Mouse (Mus musculus): Measurements from ENCODE around the gene Afap1l2. TPM values are rescaled to one million over a fixed set of nuclear protein-coding genes. Genes with fewer than 3 reads are reported as not detected.

Afap1l2 gene
- polyA plus RNA-seq, 1 experiment from 2014 or later: 6.9 TPM

DNA sequence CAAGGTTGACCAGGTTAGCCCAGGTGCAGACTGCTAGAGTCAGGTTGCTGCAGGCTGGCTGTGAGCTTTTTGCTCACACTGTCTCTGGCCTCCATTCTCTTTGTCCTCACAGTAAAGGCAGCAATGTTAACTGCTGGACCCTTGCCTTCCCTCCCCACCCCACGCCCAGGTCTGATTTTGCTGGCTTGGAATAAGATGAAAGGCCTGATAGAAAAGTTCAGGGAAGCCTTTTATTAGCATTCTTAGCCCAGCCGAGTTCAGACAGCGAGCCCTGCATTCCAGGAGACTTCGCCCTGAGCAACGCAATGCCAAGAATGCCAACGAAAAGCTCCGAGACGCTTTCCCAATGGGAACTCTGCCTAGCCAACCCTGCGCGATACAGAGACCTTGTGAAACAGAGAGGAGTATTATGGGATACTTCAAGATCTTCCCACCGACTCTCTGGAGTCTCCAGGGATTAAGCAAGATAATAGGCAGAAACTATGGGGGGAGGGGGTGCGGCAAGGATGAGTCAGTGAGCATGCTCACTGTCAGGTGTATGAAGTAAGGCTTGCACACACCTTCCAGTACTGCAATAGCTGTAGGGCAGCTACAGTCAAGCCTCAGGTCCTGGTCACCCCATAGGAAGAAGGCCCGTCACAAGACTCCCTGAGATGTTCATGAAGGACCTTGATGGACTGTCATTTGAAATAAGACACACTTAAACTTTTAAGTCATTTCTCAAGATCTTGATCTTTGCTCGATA is 17.5 kb downstream of the Afap1l2 start:
- ATAC-seq (ENCODE audit: low FRiP score, low read depth): peak; percentile 45

GRCm38 (mm10) chr19:56989171-56989570 is 18.9 kb downstream of the Afap1l2 start:
- WGBS: 84% methylated on average over 8 of the region's 8 CpGs
- Histone ChIP-seq H3K36me3 (no peaks in the 10 kb centered on the region), H3K27me3 (no peaks in the 10 kb centered on the region), H3K9me3 (no peaks in the 10 kb centered on the region), H3K4me1 (peaks cover 25% of the 10 kb centered on the region), H3K4me3 (no peak overlapping the region), H3K4me2 (replicated peaks) (no peak overlapping the region), H3K9ac (no peak overlapping the region), H3K27ac (no peak overlapping the region)
- ATAC-seq (ENCODE audit: low FRiP score, low read depth): no peak

More for the DNA sequence above, 17.5 kb downstream of the Afap1l2 start:
- Histone ChIP-seq H3K9me3 (no peaks in the 10 kb centered on the region), H3K27ac (peak overlapping the region; percentile 48; the same call in 1 of the 2 replicates), H3K36me3 (no peaks in the 10 kb centered on the region), H3K4me3 (no peak overlapping the region), H3K9ac (no peak overlapping the region), H3K4me1 (peaks cover 30% of the 10 kb centered on the region), H3K27me3 (no peaks in the 10 kb centered on the region), H3K4me2 (replicated peaks) (no peak overlapping the region)
- WGBS: 39% methylated on average over 14 of the region's 14 CpGs

GRCm38 (mm10) chr19:56984229-56984628 is 23.8 kb downstream of the Afap1l2 start:
- 54% methylated on average over 4 of the region's 4 CpGs for WGBS
- H3K27ac ChIP-seq: no peak overlapping the region
- no peak for ATAC-seq (ENCODE audit: low FRiP score, low read depth)

GRCm38 (mm10) chr19:56983757-56984156 is 24.3 kb downstream of the Afap1l2 start:
- WGBS: 69% methylated on average over 10 of the region's 10 CpGs
- H3K4me2 ChIP-seq (replicated peaks): no peak overlapping the region
- H3K36me3 ChIP-seq: no peaks in the 10 kb centered on the region
- peaks cover 4% of the 10 kb centered on the region for H3K4me1 ChIP-seq
- no peak overlapping the region for H3K4me3 ChIP-seq
- H3K27me3 ChIP-seq: no peaks in the 10 kb centered on the region
- H3K27ac ChIP-seq: no peak overlapping the region
- no peaks in the 10 kb centered on the region for H3K9me3 ChIP-seq
- no peak overlapping the region for H3K9ac ChIP-seq
- ATAC-seq (ENCODE audit: low FRiP score, low read depth): no peak

More at GRCm38 (mm10) chr19:56984229-56984628, 23.8 kb downstream of the Afap1l2 start:
- no peak overlapping the region for H3K4me3 ChIP-seq
- no peaks in the 10 kb centered on the region for H3K9me3 ChIP-seq
- no peaks in the 10 kb centered on the region for H3K27me3 ChIP-seq
- peaks cover 9% of the 10 kb centered on the region for H3K4me1 ChIP-seq
- no peak overlapping the region for H3K4me2 ChIP-seq (replicated peaks)
- H3K9ac ChIP-seq: no peak overlapping the region
- no peaks in the 10 kb centered on the region for H3K36me3 ChIP-seq

DNA sequence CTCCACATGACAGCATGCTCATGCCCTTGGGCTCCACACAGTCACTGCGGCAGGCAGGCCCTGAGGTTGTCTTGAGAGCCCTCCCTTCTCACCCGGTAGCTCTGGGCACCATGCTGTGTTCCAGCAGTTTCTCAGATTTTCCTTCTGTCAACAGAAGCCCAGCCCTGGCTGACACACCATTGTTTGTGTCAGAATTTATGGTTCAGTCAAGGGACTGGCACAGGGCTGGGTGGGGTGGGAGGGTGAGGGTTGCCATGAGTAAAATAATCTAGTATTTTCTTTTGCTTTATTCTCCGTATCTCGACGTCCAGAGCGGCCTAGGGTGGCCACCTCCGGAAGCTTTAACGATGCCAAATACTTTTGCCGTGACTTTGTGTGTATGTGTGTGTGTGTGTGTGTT is 26.3 kb downstream of the Afap1l2 start:
- Histone ChIP-seq H3K27ac (no peak overlapping the region), H3K4me2 (replicated peaks) (no peak overlapping the region), H3K9me3 (no peaks in the 10 kb centered on the region), H3K4me1 (no peaks in the 10 kb centered on the region; the same call in 1 of the 2 replicates), H3K9ac (no peak overlapping the region), H3K27me3 (no peaks in the 10 kb centered on the region), H3K36me3 (no peaks in the 10 kb centered on the region), H3K4me3 (no peak overlapping the region)
- ATAC-seq (ENCODE audit: low FRiP score, low read depth): no peak
- 69% methylated on average over 9 of the region's 9 CpGs for WGBS

DNA sequence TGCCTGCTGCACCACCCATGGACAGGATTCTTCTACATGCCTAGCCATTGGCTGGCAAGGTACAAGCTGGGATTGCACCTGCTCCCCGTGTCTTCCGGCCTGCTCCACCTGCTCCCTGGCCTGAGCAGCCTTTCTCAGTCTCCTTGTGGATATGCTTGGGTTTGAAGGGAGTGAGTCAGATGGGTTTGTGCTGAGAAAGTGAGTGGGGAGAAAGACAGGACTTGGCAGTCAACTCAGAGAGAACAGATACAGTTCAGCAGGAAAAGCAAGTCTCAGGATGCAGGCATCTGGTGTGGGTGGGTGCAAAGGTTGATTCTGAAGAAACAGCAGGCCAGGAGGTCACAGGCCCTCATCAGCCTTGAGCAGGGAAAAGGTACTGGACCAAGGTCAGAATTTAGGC is 27.2 kb downstream of the Afap1l2 start:
- H3K9me3 ChIP-seq: no peaks in the 10 kb centered on the region
- H3K36me3 ChIP-seq: no peaks in the 10 kb centered on the region
- ATAC-seq (ENCODE audit: low FRiP score, low read depth): no peak
- no peaks in the 10 kb centered on the region; the same call in 1 of the 2 replicates for H3K4me1 ChIP-seq
- H3K4me3 ChIP-seq: no peak overlapping the region
- H3K27me3 ChIP-seq: no peaks in the 10 kb centered on the region
- H3K4me2 ChIP-seq (replicated peaks): no peak overlapping the region
- 88% methylated on average over 2 of the region's 2 CpGs for WGBS
- no peak overlapping the region for H3K27ac ChIP-seq
- H3K9ac ChIP-seq: no peak overlapping the region

DNA sequence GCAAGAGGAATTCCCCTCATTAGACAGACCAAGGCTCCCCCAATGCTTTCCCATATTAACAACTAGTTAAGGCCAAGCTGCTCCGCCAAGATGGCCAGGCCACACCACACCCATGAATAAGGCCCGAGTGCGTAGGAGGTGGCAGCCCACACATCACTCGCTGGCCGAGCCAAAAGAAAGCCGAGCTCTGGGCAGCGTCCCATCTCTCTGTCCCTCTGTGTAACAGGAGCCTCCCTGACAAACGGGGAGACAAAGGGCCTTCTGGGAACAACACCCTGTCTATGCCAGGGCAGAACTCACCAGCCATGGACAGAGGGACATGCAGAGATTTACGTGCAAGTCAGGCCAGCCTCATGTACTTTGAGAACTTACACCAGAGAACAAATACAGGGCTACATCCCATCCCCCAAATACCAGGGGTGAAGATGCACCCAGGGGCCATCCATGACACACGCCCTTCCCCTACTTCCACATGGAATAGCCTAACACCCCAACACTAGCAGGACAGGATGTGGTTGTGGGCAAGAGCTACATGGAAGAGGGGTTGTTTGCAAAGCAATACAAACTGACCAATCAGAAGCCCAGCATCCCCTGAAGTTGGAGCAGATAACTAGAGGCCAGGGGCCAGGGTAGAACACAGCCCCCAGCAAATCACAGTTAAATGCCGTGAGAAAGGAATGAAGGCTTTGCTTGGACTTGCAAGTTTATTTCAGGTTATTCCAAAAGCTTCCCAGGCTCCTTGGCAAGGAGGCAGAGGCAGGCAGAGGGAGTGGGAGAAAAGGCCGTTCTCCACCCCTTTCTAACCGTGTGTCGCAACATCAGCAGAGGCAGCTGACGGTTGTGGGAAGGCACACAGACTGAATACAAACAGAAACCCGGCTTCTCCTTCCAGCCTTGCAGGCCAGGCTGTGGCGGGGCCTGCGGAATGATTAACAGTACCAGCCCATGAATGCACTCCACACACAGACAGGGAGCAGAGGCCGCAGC is 30.8 kb downstream of the Afap1l2 start:
- peak overlapping the region; percentile 52; the same call in 1 of the 2 replicates for H3K27ac ChIP-seq
- H3K4me3 ChIP-seq: no peak overlapping the region
- peak; percentile 17; the same call in 1 of the 2 replicates for ATAC-seq (ENCODE audit: low FRiP score, low read depth)
- H3K4me2 ChIP-seq (replicated peaks): no peak overlapping the region
- no peaks in the 10 kb centered on the region for H3K36me3 ChIP-seq
- H3K4me1 ChIP-seq: peaks cover 4% of the 10 kb centered on the region; the same call in 1 of the 2 replicates
- no peak overlapping the region for H3K9ac ChIP-seq
- WGBS: 68% methylated on average over 19 of the region's 19 CpGs
- no peaks in the 10 kb centered on the region for H3K9me3 ChIP-seq
- H3K27me3 ChIP-seq: no peaks in the 10 kb centered on the region

DNA sequence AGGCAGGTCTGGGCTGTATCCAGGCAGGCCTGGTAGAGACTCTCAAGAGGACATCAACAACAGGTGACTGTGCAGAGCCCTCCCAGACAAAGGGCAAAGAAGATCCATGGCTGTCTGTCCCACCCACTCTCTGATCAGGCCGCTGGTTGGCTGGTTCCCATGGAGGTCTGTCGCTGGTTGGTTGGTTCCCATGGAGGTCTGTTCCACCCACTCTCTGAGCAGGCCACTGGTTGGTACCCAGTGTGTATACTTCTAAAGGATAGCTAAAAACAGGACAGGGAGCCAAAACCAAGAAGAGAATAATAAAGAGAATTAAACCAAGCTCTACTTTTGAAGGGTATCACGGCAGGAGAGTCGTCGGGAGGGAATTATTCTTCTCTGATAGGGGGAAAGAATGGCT is 31.5 kb downstream of the Afap1l2 start:
- no peaks in the 10 kb centered on the region for H3K9me3 ChIP-seq
- no peak for ATAC-seq (ENCODE audit: low FRiP score, low read depth)
- no peak overlapping the region for H3K27ac ChIP-seq
- WGBS: 92% methylated on average over 5 of the region's 5 CpGs
- no peak overlapping the region for H3K9ac ChIP-seq
- no peaks in the 10 kb centered on the region for H3K27me3 ChIP-seq
- H3K36me3 ChIP-seq: no peaks in the 10 kb centered on the region
- peaks cover 4% of the 10 kb centered on the region; the same call in 1 of the 2 replicates for H3K4me1 ChIP-seq
- no peak overlapping the region for H3K4me2 ChIP-seq (replicated peaks)
- H3K4me3 ChIP-seq: no peak overlapping the region

- no peaks in the 10 kb centered on the region for H3K9me3 ChIP-seq
Observed at GRCm38 (mm10) chr19:56975502-56975901, 32.5 kb downstream of the Afap1l2 start.

GRCm38 (mm10) chr19:56974159-56974558 is 33.9 kb downstream of the Afap1l2 start:
- H3K27me3 ChIP-seq: no peaks in the 10 kb centered on the region
- H3K27ac ChIP-seq: no peak overlapping the region
- peaks cover 4% of the 10 kb centered on the region; the same call in 1 of the 2 replicates for H3K4me1 ChIP-seq
- ATAC-seq (ENCODE audit: low FRiP score, low read depth): 0 out of 2 replicates have a peak, but pooled peaks have one; percentile 48
- H3K4me2 ChIP-seq (replicated peaks): no peak overlapping the region
- H3K36me3 ChIP-seq: no peaks in the 10 kb centered on the region
- H3K9ac ChIP-seq: no peak overlapping the region
- WGBS: 69% methylated on average over 4 of the region's 4 CpGs
- H3K9me3 ChIP-seq: no peaks in the 10 kb centered on the region
- no peak overlapping the region for H3K4me3 ChIP-seq

More at GRCm38 (mm10) chr19:56975502-56975901, 32.5 kb downstream of the Afap1l2 start:
- no peak overlapping the region for H3K4me2 ChIP-seq (replicated peaks)
- no peak overlapping the region for H3K27ac ChIP-seq
- H3K27me3 ChIP-seq: no peaks in the 10 kb centered on the region
- H3K4me1 ChIP-seq: peaks cover 4% of the 10 kb centered on the region; the same call in 1 of the 2 replicates
- no peak overlapping the region for H3K4me3 ChIP-seq
- no peak for ATAC-seq (ENCODE audit: low FRiP score, low read depth)
- no peaks in the 10 kb centered on the region for H3K36me3 ChIP-seq
- 87% methylated on average over 3 of the region's 3 CpGs for WGBS
- no peak overlapping the region for H3K9ac ChIP-seq

DNA sequence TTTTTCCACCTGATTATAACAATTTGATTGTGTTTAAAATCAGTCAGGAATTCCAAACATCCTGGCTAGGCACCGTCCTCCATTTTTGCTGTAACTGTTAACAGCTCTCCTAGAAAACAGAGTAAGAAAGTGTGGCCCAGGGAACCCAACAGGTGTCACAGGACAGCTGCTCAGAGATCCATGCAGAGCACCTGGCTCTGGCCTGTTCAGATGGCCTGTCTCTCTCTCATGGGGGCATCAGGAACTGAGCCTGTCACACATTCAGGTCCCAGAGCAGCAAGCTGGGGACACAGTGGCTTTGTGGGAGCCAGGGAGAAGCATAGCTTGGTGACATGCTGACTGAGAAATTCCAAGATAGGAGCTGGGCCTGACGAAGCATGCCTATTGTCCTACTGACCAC is 35.3 kb downstream of the Afap1l2 start:
- H3K4me2 ChIP-seq (replicated peaks): no peak overlapping the region
- H3K9me3 ChIP-seq: no peaks in the 10 kb centered on the region
- ATAC-seq (ENCODE audit: low FRiP score, low read depth): no peak
- peaks cover 4% of the 10 kb centered on the region; the same call in 1 of the 2 replicates for H3K4me1 ChIP-seq
- WGBS: 63% methylated on average over 2 of the region's 2 CpGs
- no peak overlapping the region for H3K9ac ChIP-seq
- no peaks in the 10 kb centered on the region for H3K36me3 ChIP-seq
- no peaks in the 10 kb centered on the region for H3K27me3 ChIP-seq
- no peak overlapping the region for H3K27ac ChIP-seq
- H3K4me3 ChIP-seq: no peak overlapping the region

GRCm38 (mm10) chr19:56971347-56971746 is 36.7 kb downstream of the Afap1l2 start:
- Histone ChIP-seq H3K9ac (no peak overlapping the region), H3K27me3 (no peaks in the 10 kb centered on the region), H3K36me3 (no peaks in the 10 kb centered on the region), H3K9me3 (no peaks in the 10 kb centered on the region), H3K4me1 (peaks cover 4% of the 10 kb centered on the region; the same call in 1 of the 2 replicates), H3K4me3 (no peak overlapping the region), H3K4me2 (replicated peaks) (no peak overlapping the region), H3K27ac (no peak overlapping the region)
- WGBS: 48% methylated on average over 7 of the region's 7 CpGs
- no peak for ATAC-seq (ENCODE audit: low FRiP score, low read depth)
